In the genomic region with DNA sequence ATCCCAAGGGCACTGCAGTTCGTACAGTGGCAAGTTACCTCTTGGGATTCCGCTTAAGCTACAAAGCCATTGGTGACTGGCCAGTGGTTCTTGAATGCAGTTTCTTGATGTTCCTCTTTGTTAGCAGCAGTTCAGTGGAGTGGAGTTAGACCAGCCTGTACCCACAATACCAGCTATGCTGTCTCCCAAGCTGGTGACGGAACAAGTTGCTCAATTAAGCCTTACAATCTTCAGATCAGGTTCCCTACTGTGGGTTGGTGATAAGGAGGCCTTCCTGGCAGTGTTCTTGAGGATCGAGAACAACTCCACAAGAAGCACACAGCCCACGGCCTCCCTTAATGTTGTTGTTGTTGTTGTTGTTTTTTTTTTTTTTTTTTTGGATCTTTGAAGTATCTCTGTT, we compare ENCODE assay signal across 19 mouse cellular contexts.
DNase-seq lines count a peak whose midpoint lies in the region; ATAC-seq lines count a peak whose summit lies in the region.
"Had no signal": no experiment of that assay in that cellular context is flagged by ENCODE, and none has a peak within 500 bp of the region (broad histone marks: within the 10 kb centered on the region; RNA-seq: fewer than 3 reads in every experiment).

No protein-coding gene starts in this region.

- H3K4me3 ChIP-seq in liver, embryonic 11.5 days (ENCODE audit: low read depth, low read length) = no peak overlapping the region
- H3K4me3 ChIP-seq in liver, embryonic 15.5 days (replicated peaks) = no peak overlapping the region
- H3K4me3 ChIP-seq in hindbrain, embryonic 10.5 days = no peak overlapping the region
- H3K4me3 ChIP-seq: embryonic facial prominence, embryonic 15.5 days; forebrain, embryonic 12.5 days; hindbrain, embryonic 13.5 days; midbrain, embryonic 15.5 days had no signal

- ATAC-seq in liver, embryonic 11.5 days (replicated peaks; ENCODE audit: low FRiP score) = peak; percentile 76
- ATAC-seq in liver, embryonic 15.5 days (ENCODE audit: insufficient read depth) = peak; percentile 76
- peak; percentile 51 for ATAC-seq in monocyte, adult 5-6 weeks (replicated peaks; ENCODE audit: insufficient number of reproducible peaks, low FRiP score, low TSS enrichment, poor library complexity, severe bottlenecking)
- ATAC-seq: midbrain, embryonic 15.5 days had no signal

- 63% methylated on average over 5 of the region's 5 CpGs for WGBS in liver, embryonic 11.5 days
- WGBS in liver, embryonic 15.5 days (ENCODE audit: insufficient replicate concordance) = 32% methylated on average over 5 of the region's 5 CpGs
- 93% methylated on average over 5 of the region's 5 CpGs for WGBS in hindbrain, embryonic 10.5 days

- DNase-seq in liver, embryonic 11.5 days (ENCODE audit: low spot score) = no peak
- DNase-seq in liver = no peak
- peak; percentile 53 for DNase-seq in c-Kit-positive CD71-positive TER-119-positive erythroid progenitor cells, embryonic 14.5 days (ENCODE audit: low spot score)
- no peak for DNase-seq in ovary, postnatal 14 days (ENCODE audit: low spot score)
- DNase-seq in embryo, embryonic 10 days (ENCODE audit: low spot score) = no peak
- no peak for DNase-seq in hindbrain, embryonic 10.5 days (ENCODE audit: low spot score)
- DNase-seq: cerebellum, adult 8-10 months; embryo, embryonic 11 days; layer of hippocampus, postnatal 36 days; lung, adult 2 months; lung, postnatal 4 days; right cerebral cortex, postnatal 25 days had no signal

- no peak overlapping the region for H3K27ac ChIP-seq in liver, embryonic 11.5 days (ENCODE audit: low read depth, low read length)
- H3K27ac ChIP-seq in liver, embryonic 15.5 days (replicated peaks) = peak overlapping the region; percentile 45
- H3K27ac ChIP-seq in hindbrain, embryonic 10.5 days = no peak overlapping the region
- H3K27ac ChIP-seq: embryonic facial prominence, embryonic 15.5 days; forebrain, embryonic 12.5 days; hindbrain, embryonic 13.5 days; midbrain, embryonic 15.5 days; stomach, postnatal 0 days had no signal

- no peak overlapping the region for H3K9ac ChIP-seq in liver, embryonic 11.5 days (ENCODE audit: low read depth, low read length)
- H3K9ac ChIP-seq in liver, embryonic 15.5 days = no peak overlapping the region
- H3K9ac ChIP-seq: embryonic facial prominence, embryonic 15.5 days; forebrain, embryonic 12.5 days; hindbrain, embryonic 13.5 days; midbrain, embryonic 15.5 days had no signal

- no peak overlapping the region for H3K4me2 ChIP-seq in liver, embryonic 11.5 days
- peak overlapping the region; percentile 9; the same call in 1 of the 2 replicates for H3K4me2 ChIP-seq in liver, embryonic 15.5 days
- H3K4me2 ChIP-seq: embryonic facial prominence, embryonic 15.5 days; forebrain, embryonic 12.5 days; hindbrain, embryonic 13.5 days; midbrain, embryonic 15.5 days had no signal

- peaks cover 6% of the 10 kb centered on the region; the same call in 1 of the 2 replicates for H3K36me3 ChIP-seq in liver, embryonic 11.5 days (ENCODE audit: control insufficient read depth, insufficient read depth, low read length)
- no peaks in the 10 kb centered on the region for H3K36me3 ChIP-seq in liver, embryonic 15.5 days (replicated peaks)
- H3K36me3 ChIP-seq in hindbrain, embryonic 10.5 days = peaks cover 33% of the 10 kb centered on the region
- H3K36me3 ChIP-seq: midbrain, embryonic 15.5 days had no signal

- no peaks in the 10 kb centered on the region for H3K27me3 ChIP-seq in liver, embryonic 11.5 days (replicated peaks; ENCODE audit: control insufficient read depth, insufficient read depth, low read length)
- H3K27me3 ChIP-seq in liver, embryonic 15.5 days = no peaks in the 10 kb centered on the region
- H3K27me3 ChIP-seq in hindbrain, embryonic 10.5 days (ENCODE audit: insufficient read depth, poor library complexity, severe bottlenecking) = no peaks in the 10 kb centered on the region
- H3K27me3 ChIP-seq: embryonic facial prominence, embryonic 15.5 days; forebrain, embryonic 12.5 days; hindbrain, embryonic 13.5 days; midbrain, embryonic 15.5 days had no signal

- H3K4me1 ChIP-seq in liver, embryonic 11.5 days (replicated peaks; ENCODE audit: control insufficient read depth, insufficient read depth, low read length) = peaks cover 27% of the 10 kb centered on the region
- peaks cover 51% of the 10 kb centered on the region for H3K4me1 ChIP-seq in liver, embryonic 15.5 days (replicated peaks)
- no peaks in the 10 kb centered on the region for H3K4me1 ChIP-seq in hindbrain, embryonic 10.5 days (replicated peaks)
- H3K4me1 ChIP-seq: embryonic facial prominence, embryonic 15.5 days had no signal

- H3K9me3 ChIP-seq in liver, embryonic 11.5 days (ENCODE audit: control insufficient read depth, low read length) = no peaks in the 10 kb centered on the region
- H3K9me3 ChIP-seq in liver, embryonic 15.5 days (replicated peaks) = no peaks in the 10 kb centered on the region
- peaks cover 6% of the 10 kb centered on the region for H3K9me3 ChIP-seq in hindbrain, embryonic 10.5 days
- H3K9me3 ChIP-seq: embryonic facial prominence, embryonic 15.5 days; midbrain, embryonic 15.5 days had no signal
